In genomic region chr2:104316483-104316882, GRCm38 (mm10) we compare ENCODE assay signal across 18 mouse cellular contexts.
DNase-seq lines count a peak whose midpoint lies in the region; ATAC-seq and TF ChIP-seq lines count a peak whose summit lies in the region.
"Had no signal": no experiment of that assay in that cellular context is flagged by ENCODE, and none has a peak within 500 bp of the region (broad histone marks: within the 10 kb centered on the region; RNA-seq: fewer than 3 reads in every experiment).

No protein-coding gene starts in this region.

- 60% methylated on average over 8 of the region's 8 CpGs for WGBS in midbrain, postnatal 0 days
- WGBS in midbrain, embryonic 16.5 days = 60% methylated on average over 8 of the region's 8 CpGs

- DNase-seq in adrenal gland, adult 2 months = peak; percentile 36
- no peak for DNase-seq in adrenal gland, adult 18-20 months (ENCODE audit: low spot score in 2 of 2)
- peak; percentile 4 for DNase-seq in gastrocnemius, adult 18-20 months (ENCODE audit: low spot score)
- DNase-seq in gastrocnemius, postnatal 25 days = no peak
- peak; percentile 67 for DNase-seq in midbrain, postnatal 0 days (ENCODE audit: low spot score)
- no peak for DNase-seq in liver
- DNase-seq in right cerebral cortex, adult 2 months (ENCODE audit: low spot score in 2 of 2) = no peak
- DNase-seq: gastrocnemius, adult 2 months had no signal

- H3K27ac ChIP-seq in midbrain, postnatal 0 days (ENCODE audit: low read depth, low read length) = no peak overlapping the region
- H3K27ac ChIP-seq in midbrain, embryonic 16.5 days (ENCODE audit: low read length) = no peak overlapping the region
- H3K27ac ChIP-seq: gastrocnemius, adult 2 months; limb, embryonic 10.5 days; liver, embryonic 12.5 days; lung, embryonic 15.5 days; macrophage; neural tube, embryonic 12.5 days; stomach, postnatal 0 days had no signal

- ATAC-seq in midbrain, postnatal 0 days (ENCODE audit: low FRiP score) = no peak
- ATAC-seq in midbrain, embryonic 16.5 days = no peak
- ATAC-seq: CD4-positive, CD25-positive, alpha-beta regulatory T cell, adult 4 months; forebrain, embryonic 14.5 days; intestine, embryonic 16.5 days; liver, embryonic 12.5 days had no signal

- H3K4me3 ChIP-seq in midbrain, postnatal 0 days (ENCODE audit: low read depth, low read length) = no peak overlapping the region
- H3K4me3 ChIP-seq in midbrain, embryonic 16.5 days (ENCODE audit: low read depth, low read length) = no peak overlapping the region
- H3K4me3 ChIP-seq: gastrocnemius, adult 2 months; limb, embryonic 10.5 days; liver, embryonic 12.5 days; lung, embryonic 15.5 days; neural tube, embryonic 12.5 days had no signal

- H3K4me2 ChIP-seq in midbrain, postnatal 0 days (ENCODE audit: low read depth, low read length, poor library complexity, severe bottlenecking) = no peak overlapping the region
- H3K4me2 ChIP-seq in midbrain, embryonic 16.5 days (ENCODE audit: low read length) = no peak overlapping the region
- H3K4me2 ChIP-seq: liver, embryonic 12.5 days; lung, embryonic 15.5 days; neural tube, embryonic 12.5 days had no signal

- H3K9ac ChIP-seq in midbrain, postnatal 0 days (replicated peaks; ENCODE audit: low read length, poor library complexity, severe bottlenecking) = no peak overlapping the region
- H3K9ac ChIP-seq in midbrain, embryonic 16.5 days (ENCODE audit: low read depth, low read length) = no peak overlapping the region
- H3K9ac ChIP-seq: liver, embryonic 12.5 days; lung, embryonic 15.5 days; neural tube, embryonic 12.5 days had no signal

- no peaks in the 10 kb centered on the region for H3K9me3 ChIP-seq in midbrain, postnatal 0 days (ENCODE audit: low read length)
- no peaks in the 10 kb centered on the region for H3K9me3 ChIP-seq in midbrain, embryonic 16.5 days (replicated peaks; ENCODE audit: control insufficient read depth, low read length, poor library complexity, severe bottlenecking)
- H3K9me3 ChIP-seq: limb, embryonic 10.5 days; liver, embryonic 12.5 days; lung, embryonic 15.5 days; neural tube, embryonic 12.5 days had no signal

- H3K4me1 ChIP-seq in midbrain, postnatal 0 days (ENCODE audit: insufficient read depth, low read length) = 0 out of 2 replicates have a peak, but pooled peaks cover 2% of the 10 kb centered on the region
- H3K4me1 ChIP-seq in midbrain, embryonic 16.5 days (ENCODE audit: control insufficient read depth, insufficient read depth, low read length) = peaks cover 10% of the 10 kb centered on the region
- H3K4me1 ChIP-seq: liver, embryonic 12.5 days; lung, embryonic 15.5 days; neural tube, embryonic 12.5 days had no signal

- no peak for TF ChIP-seq CTCF in midbrain, postnatal 0 days (IDR thresholded peaks at IDR 0.05)

- no peaks in the 10 kb centered on the region for H3K36me3 ChIP-seq in midbrain, postnatal 0 days (ENCODE audit: insufficient read depth, low read length)
- no peaks in the 10 kb centered on the region for H3K36me3 ChIP-seq in midbrain, embryonic 16.5 days (ENCODE audit: control insufficient read depth, insufficient read depth, low read length)
- H3K36me3 ChIP-seq: limb, embryonic 10.5 days; liver, embryonic 12.5 days; lung, embryonic 15.5 days; neural tube, embryonic 12.5 days had no signal

- no peaks in the 10 kb centered on the region for H3K27me3 ChIP-seq in midbrain, postnatal 0 days (ENCODE audit: insufficient read depth, low read length)
- H3K27me3 ChIP-seq in midbrain, embryonic 16.5 days (ENCODE audit: control insufficient read depth, insufficient read depth, low read depth, low read length) = no peaks in the 10 kb centered on the region
- H3K27me3 ChIP-seq: lung, embryonic 15.5 days; neural tube, embryonic 12.5 days had no signal

Comparison
In these comparisons a context has a peak if more than half of its experiments do, and no peak if none do; other contexts are left out.
1. DNase-seq: peak in adrenal gland, adult 2 months (single experiment), gastrocnemius, adult 18-20 months (single experiment) and midbrain, postnatal 0 days (single experiment); none in adrenal gland, adult 18-20 months (0 of 2), gastrocnemius, postnatal 25 days (single experiment), liver (single experiment) and right cerebral cortex, adult 2 months (0 of 2).